Mouse (Mus musculus): ENCODE results near the gene Pomc. TPM values are rescaled to one million over a fixed set of nuclear protein-coding genes. Genes with fewer than 3 reads are reported as not detected.

Gene Pomc
- total and polyA plus RNA-seq, 3 experiments = 2.5 to 3.5 (median 2.8) TPM

GRCm38 (mm10) chr12:3983736-3984135, 29.0 kb downstream of the Pomc start:
- Histone ChIP-seq H3K36me3 (replicated peaks in 1 of 2; ENCODE audit: control insufficient read depth in 1 of 2, insufficient read depth in 1 of 2, low read length in 1 of 2) (no peaks in the 10 kb centered on the region), H3K4me1 (ENCODE audit: control insufficient read depth in 1 of 2, insufficient read depth in 2 of 2) (peaks cover 3 to 35% of the 10 kb centered on the region in 2 experiments; a peak in 2 of 4 replicates), H3K27ac (ENCODE audit: insufficient read depth, low read depth) (no peak overlapping the region), H3K9me3 (replicated peaks; ENCODE audit: low read length) (no peaks in the 10 kb centered on the region), H3K79me2 (replicated peaks; ENCODE audit: control insufficient read depth, extremely low read depth, insufficient read depth, poor library complexity, severe bottlenecking) (no peaks in the 10 kb centered on the region), H3K9ac (ENCODE audit: insufficient read depth, low read depth) (no peak overlapping the region), H3K4me3 (replicated peaks in 1 of 3; ENCODE audit: low read depth in 2 of 3, low read length in 2 of 3, poor library complexity in 1 of 3) (no peak overlapping the region), H3K27me3 (replicated peaks) (no peaks in the 10 kb centered on the region), H3K4me2 (ENCODE audit: insufficient read depth, low read depth, poor library complexity, severe bottlenecking) (no peak overlapping the region)
- TF ChIP-seq EP300 (IDR thresholded peaks at IDR 0.05; ENCODE audit: low read length) (no peak; the same call in 1 of the 2 replicates), NELFE (IDR thresholded peaks at IDR 0.05; ENCODE audit: low read depth, low read length) (0 out of 2 replicates have a peak, but pooled peaks have one; percentile 9), SMC3 (IDR thresholded peaks at IDR 0.05; ENCODE audit: low read depth, low read length) (peak; percentile 86), RAD21 (IDR thresholded peaks at IDR 0.05; ENCODE audit: low read depth, low read length) (peak; percentile 65), CTCF (conservative IDR thresholded peaks at IDR 0.05 in 1 of 2, IDR thresholded peaks at IDR 0.05 in 1 of 2; ENCODE audit: low read depth in 2 of 2, low read length in 2 of 2) (peak; percentile 81 to 93)
- DNase-seq (ENCODE audit: extremely low read depth) = peak; percentile 82
- in situ Hi-C loops (cut with MboI; ENCODE audit: low pct_ligation_motif_present, low pct_unique_long_range_greater_than_20kb, low sequenced_read_pairs) = loop anchor here (5.0 kb wide), 1 partner anchor 94 kb away; no protein-coding TSS in a partner anchor
- dilution Hi-C loops (cut with MboI; ENCODE audit: extremely low pct_ligation_motif_present, extremely low pct_unique_long_range_greater_than_20kb, low sequenced_read_pairs) = no loop called here

GRCm38 (mm10) chr12:3984446-3984845, 29.7 kb downstream of the Pomc start:
- Histone ChIP-seq H3K4me1 (ENCODE audit: control insufficient read depth in 1 of 2, insufficient read depth in 2 of 2) (peaks cover 3 to 33% of the 10 kb centered on the region in 2 experiments; a peak in 2 of 4 replicates), H3K9me3 (replicated peaks; ENCODE audit: low read length) (no peaks in the 10 kb centered on the region), H3K27ac (ENCODE audit: insufficient read depth, low read depth) (no peak overlapping the region), H3K27me3 (replicated peaks) (no peaks in the 10 kb centered on the region), H3K79me2 (replicated peaks; ENCODE audit: control insufficient read depth, extremely low read depth, insufficient read depth, poor library complexity, severe bottlenecking) (no peaks in the 10 kb centered on the region), H3K9ac (ENCODE audit: insufficient read depth, low read depth) (no peak overlapping the region), H3K36me3 (replicated peaks in 1 of 2; ENCODE audit: control insufficient read depth in 1 of 2, insufficient read depth in 1 of 2, low read length in 1 of 2) (no peaks in the 10 kb centered on the region), H3K4me3 (replicated peaks in 1 of 3; ENCODE audit: low read depth in 2 of 3, low read length in 2 of 3, poor library complexity in 1 of 3) (no peak overlapping the region), H3K4me2 (ENCODE audit: insufficient read depth, low read depth, poor library complexity, severe bottlenecking) (no peak overlapping the region)
- TF ChIP-seq CHD2 (IDR thresholded peaks at IDR 0.05; ENCODE audit: low read length) (no peak), MYC (IDR thresholded peaks at IDR 0.05; ENCODE audit: low read depth, low read length) (no peak), KAT2A (IDR thresholded peaks at IDR 0.05; ENCODE audit: insufficient replicate concordance, low read length) (no peak), USF2 (conservative IDR thresholded peaks at IDR 0.05; ENCODE audit: low read depth, low read length) (no peak), JUND (conservative IDR thresholded peaks at IDR 0.05; ENCODE audit: low read depth, low read length) (no peak), UBTF (IDR thresholded peaks at IDR 0.05; ENCODE audit: low read depth, low read length) (no peak), MXI1 (IDR thresholded peaks at IDR 0.05; ENCODE audit: low read depth, low read length) (no peak), IRF4 (IDR thresholded peaks at IDR 0.05; ENCODE audit: low read depth, low read length) (no peak)
- no peak for DNase-seq (ENCODE audit: extremely low read depth)
- dilution Hi-C loops (cut with MboI; ENCODE audit: extremely low pct_ligation_motif_present, extremely low pct_unique_long_range_greater_than_20kb, low sequenced_read_pairs) (no loop called here), in situ Hi-C loops (cut with MboI; ENCODE audit: low pct_ligation_motif_present, low pct_unique_long_range_greater_than_20kb, low sequenced_read_pairs) (loop anchor here (5.0 kb wide), 1 partner anchor 93 kb away; no protein-coding TSS in a partner anchor)

DNA sequence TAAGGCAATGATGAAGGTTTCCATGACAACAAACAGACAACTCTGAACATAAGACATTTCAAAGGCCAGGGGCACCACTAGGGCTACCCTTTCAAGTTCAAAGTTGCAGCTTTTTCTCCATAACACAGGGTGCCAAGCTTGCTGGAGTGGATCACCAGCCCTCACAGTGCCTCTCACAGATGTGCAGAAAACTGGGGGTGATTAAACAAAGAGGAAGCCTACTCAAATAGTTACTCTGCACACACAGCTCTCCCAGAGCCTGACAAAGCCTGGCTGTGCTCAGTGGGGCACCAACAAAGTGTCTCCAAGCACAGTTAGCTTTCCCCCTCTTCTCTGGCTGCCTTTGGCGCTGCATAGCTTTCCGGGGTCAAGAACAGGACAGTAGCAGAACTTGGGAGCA, 35.2 kb downstream of the Pomc start:
- no peaks in the 10 kb centered on the region for H3K9me3 ChIP-seq (replicated peaks; ENCODE audit: low read length)
- no peak overlapping the region for H3K9ac ChIP-seq (ENCODE audit: insufficient read depth, low read depth)
- no peaks in the 10 kb centered on the region for H3K79me2 ChIP-seq (replicated peaks; ENCODE audit: control insufficient read depth, extremely low read depth, insufficient read depth, poor library complexity, severe bottlenecking)
- in situ Hi-C loops (cut with MboI; ENCODE audit: low pct_ligation_motif_present, low pct_unique_long_range_greater_than_20kb, low sequenced_read_pairs) = no loop called here
- H3K36me3 ChIP-seq (replicated peaks in 1 of 2; ENCODE audit: control insufficient read depth in 1 of 2, insufficient read depth in 1 of 2, low read length in 1 of 2) = no peaks in the 10 kb centered on the region
- no peak overlapping the region for H3K27ac ChIP-seq (ENCODE audit: insufficient read depth, low read depth)
- TF ChIP-seq JUN (IDR thresholded peaks at IDR 0.05; ENCODE audit: insufficient read depth, low read depth, low read length) = no peak
- no peak for TF ChIP-seq ZMIZ1 (IDR thresholded peaks at IDR 0.05; ENCODE audit: low read depth, low read length)
- TF ChIP-seq PAX5 (IDR thresholded peaks at IDR 0.05; ENCODE audit: low read length) = no peak
- TF ChIP-seq RAD21 (IDR thresholded peaks at IDR 0.05; ENCODE audit: low read depth, low read length) = no peak
- no peak for TF ChIP-seq USF1 (IDR thresholded peaks at IDR 0.05; ENCODE audit: low read depth, low read length)
- DNase-seq (ENCODE audit: extremely low read depth) = no peak
- H3K27me3 ChIP-seq (replicated peaks) = peaks cover under 1% of the 10 kb centered on the region
- H3K4me2 ChIP-seq (ENCODE audit: insufficient read depth, low read depth, poor library complexity, severe bottlenecking) = no peak overlapping the region
- dilution Hi-C loops (cut with MboI; ENCODE audit: extremely low pct_ligation_motif_present, extremely low pct_unique_long_range_greater_than_20kb, low sequenced_read_pairs) = no loop called here
- peaks cover 0 to 9% of the 10 kb centered on the region in 2 experiments; a peak in 2 of 4 replicates for H3K4me1 ChIP-seq (ENCODE audit: control insufficient read depth in 1 of 2, insufficient read depth in 2 of 2)
- no peak overlapping the region for H3K4me3 ChIP-seq (replicated peaks in 1 of 3; ENCODE audit: low read depth in 2 of 3, low read length in 2 of 3, poor library complexity in 1 of 3)
